Mouse (Mus musculus) thymus, postnatal 0 days (tissue): Measurements from ENCODE around the gene Efhd1. TPM values are rescaled to one million over a fixed set of nuclear protein-coding genes. Genes with fewer than 3 reads are reported as not detected.

ENCODE experiments used
- DNase-seq: peaks from one replicate; pipeline ENCODE4 v3.0.0-alpha.2; 2015; ENCODE audit warnings: low spot score
- polyA plus RNA-seq: library from polyadenylated mRNA; unstranded; fragments of >200 nt; fragmentation: Nextera tagmentation; extraction: Ambion mirVana; gene quantifications from 2 replicates; pipeline ENCODE4 v1.2.1, GENCODE M21; 2015

Efhd1 gene
- 1.2 and 1.5 TPM in 2 replicates for polyA plus RNA-seq

DNA sequence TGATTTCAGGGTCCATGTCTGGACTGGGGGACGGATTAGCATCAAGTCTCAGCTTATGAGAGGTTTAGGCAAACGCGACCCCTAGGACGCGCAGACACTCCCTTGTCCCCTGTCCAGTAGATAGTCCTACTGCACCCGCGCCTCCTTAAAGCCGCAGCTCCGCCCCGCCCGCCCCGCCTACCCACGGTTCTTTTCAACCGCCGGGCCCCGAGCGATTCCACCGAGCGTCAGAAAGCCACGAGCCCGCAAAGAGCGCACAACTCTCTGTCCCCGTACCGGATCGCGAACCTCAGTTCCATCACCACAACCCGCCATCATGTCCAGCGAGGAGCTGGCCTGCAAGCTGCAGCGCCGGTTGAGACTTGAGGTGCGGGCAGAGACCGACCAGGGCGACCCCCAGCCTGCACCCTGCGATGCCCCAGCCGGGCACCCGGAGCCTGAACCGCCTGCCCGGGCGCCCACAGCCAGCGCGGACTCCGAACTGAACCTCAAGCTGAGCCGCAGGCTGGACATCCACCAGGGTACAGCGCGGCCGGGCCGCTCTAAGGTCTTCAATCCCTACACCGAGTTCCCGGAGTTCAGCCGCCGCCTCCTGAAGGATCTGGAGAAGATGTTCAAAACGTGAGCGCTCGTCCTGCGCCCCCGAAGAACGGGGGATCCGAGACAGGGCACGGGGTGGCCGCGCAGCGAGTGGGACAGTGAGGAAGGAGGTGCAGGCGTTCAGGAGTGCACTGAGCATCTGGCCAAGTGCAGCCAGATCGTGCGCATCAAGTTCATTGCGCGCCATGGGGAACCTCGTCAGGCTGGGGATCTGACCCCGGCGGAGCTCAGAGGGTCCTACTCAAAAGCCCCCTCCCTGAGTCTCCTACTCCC, at the start of gene Efhd1:
Efhd1 (plus strand) TSS at position 230 of the 873 bp plus-strand sequence.
- no peak for DNase-seq

GRCm38 (mm10) chr1:87214748-87215147, 49.4 kb upstream of the Efhd1 start:
- DNase-seq = peak; percentile 29

DNA sequence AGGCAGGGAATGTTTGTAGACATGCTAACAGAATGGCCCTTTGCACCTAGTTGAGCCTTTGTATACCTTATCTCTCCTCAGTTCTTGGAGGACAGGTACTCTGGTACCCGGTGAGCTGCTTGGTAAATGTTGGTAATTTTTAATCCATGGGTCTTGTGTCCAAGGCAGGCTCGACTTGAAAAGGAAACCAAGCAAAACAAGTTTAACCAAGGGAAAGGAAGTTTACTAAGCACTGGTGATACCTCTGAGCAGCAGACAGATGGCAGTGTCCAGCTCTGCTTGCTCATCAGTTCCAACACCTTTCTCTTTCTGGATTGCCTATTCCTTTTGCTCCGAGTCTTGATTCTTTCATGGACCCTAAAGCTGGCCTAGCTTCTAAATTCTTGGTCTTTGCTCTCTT, 46.2 kb upstream of the Efhd1 start:
- DNase-seq = no peak

GRCm38 (mm10) chr1:87225739-87226138, 38.4 kb upstream of the Efhd1 start:
- no peak for DNase-seq

GRCm38 (mm10) chr1:87226409-87227159, 37.6 kb upstream of the Efhd1 start:
- DNase-seq = no peak

DNA sequence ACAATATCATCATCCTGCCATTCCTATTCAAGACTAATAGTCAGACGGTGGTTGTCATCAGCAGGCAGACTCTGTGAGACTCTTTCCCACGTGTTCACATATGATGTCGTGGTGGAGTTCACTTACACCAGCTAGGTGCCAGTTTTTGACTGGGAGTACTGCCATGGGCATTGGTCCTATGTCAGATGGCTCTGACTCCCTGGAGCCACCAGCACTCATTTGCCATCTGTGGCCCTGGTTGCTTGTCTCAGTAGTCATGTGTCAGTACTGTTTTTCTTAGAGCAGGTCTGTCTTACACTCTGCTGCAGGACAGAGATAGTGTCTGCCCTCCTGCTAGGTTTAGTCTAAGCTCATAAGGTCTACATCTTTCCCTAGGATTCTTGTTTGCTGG, 37.0 kb upstream of the Efhd1 start:
- no peak for DNase-seq

DNA sequence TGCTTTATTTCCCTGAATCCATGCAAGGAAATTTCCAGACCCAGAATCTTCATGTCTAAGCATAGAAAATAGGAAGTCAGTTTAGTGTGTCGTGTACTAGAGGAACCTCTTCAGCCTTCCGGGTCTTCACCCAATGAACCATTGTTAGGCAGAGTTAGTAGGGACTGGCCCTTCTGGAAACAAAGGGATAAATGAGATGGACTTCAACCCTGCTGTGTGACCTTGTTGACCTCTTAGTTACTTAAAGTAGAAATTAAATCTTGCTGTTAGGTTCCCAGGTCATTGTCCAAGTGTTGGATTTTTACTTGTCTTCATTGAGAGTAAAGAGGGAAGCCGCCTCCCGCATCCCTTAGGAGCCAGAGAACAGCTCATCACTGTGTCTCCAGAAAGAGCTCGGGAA, 33.6 kb upstream of the Efhd1 start:
- DNase-seq = no peak

DNA sequence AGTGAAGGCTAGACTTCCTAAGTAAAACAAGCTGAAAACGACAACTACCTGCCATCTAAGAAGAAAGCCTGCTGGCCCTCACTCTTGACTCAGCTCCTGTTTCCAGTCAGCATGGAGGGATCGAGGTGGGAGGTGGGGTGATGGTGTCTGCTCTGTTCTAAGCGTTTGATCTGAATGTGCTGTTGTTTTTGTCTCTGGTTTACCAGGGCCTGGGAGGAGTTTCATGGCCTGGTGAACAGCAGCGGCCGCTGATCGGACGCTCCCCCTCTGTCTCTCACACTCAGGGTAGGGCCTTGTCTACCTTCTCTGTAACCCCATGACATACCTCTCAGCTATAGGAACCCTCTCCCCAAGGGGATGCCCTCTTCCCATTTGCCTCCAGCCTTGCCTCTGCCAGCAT, 32.0 kb upstream of the Efhd1 start:
- no peak for DNase-seq

GRCm38 (mm10) chr1:87239056-87239455, 25.1 kb upstream of the Efhd1 start:
- no peak for DNase-seq

GRCm38 (mm10) chr1:87243021-87243420, 21.1 kb upstream of the Efhd1 start:
- DNase-seq = no peak

- DNase-seq = no peak
Measured at GRCm38 (mm10) chr1:87245430-87245829, 18.7 kb upstream of the Efhd1 start.

- peak; percentile 62 for DNase-seq
Measured at GRCm38 (mm10) chr1:87245929-87246815, 18.0 kb upstream of the Efhd1 start.

- DNase-seq = no peak
Measured at GRCm38 (mm10) chr1:87252040-87252609, 12.0 kb upstream of the Efhd1 start.

- no peak for DNase-seq
Measured at GRCm38 (mm10) chr1:87255173-87255572, 9.0 kb upstream of the Efhd1 start.

- DNase-seq = no peak
Measured at GRCm38 (mm10) chr1:87257691-87258090, 6.5 kb upstream of the Efhd1 start.

GRCm38 (mm10) chr1:87258484-87258883, 5.7 kb upstream of the Efhd1 start:
- DNase-seq = no peak

GRCm38 (mm10) chr1:87259316-87259715, 4.8 kb upstream of the Efhd1 start:
- no peak for DNase-seq

DNA sequence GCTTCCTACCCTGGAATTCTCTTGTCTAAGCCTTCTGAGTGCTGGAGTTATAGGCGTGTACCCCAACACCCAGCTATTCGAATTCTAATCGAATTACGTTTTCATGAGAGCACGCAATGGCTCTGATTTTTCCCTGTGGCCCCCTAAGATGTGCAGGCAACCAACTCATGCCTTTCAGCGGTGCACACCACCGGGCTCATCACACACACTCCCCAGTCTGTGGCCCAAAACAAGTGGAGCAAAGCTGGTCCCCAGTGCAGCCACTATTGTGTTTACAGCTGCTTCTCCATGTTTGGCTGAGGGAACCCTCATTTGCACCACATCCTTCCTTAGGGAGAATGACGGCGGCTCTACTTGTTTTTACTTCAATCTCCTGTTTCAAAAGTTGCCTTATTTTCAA, 906 bp upstream of the Efhd1 start:
- DNase-seq = no peak

GRCm38 (mm10) chr1:87263796-87264133, 398 bp upstream of the Efhd1 start:
- DNase-seq = no peak

DNA sequence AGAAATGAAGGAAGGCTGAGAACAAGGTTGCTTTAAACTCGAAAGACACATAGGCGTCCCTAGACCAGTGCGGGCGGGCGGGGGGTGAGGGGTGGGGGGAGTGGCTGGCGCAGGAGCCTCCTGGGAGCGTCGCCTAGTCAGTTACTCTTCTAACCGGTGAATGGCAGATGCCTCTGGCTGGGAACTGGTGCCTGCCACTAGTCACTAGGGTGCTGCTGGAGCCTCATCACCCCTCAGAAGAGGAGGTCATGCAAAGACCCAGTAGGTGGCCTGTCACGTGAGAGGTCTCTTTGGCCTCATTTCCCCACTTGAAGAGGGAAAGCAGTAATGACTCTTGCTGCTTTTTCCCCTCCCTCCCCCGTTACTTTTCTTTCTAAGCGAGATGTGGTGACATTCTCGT, 1.0 kb downstream of the Efhd1 start:
- no peak for DNase-seq
